8 mouse cellular contexts compared by ENCODE assay signal in the genomic region with DNA sequence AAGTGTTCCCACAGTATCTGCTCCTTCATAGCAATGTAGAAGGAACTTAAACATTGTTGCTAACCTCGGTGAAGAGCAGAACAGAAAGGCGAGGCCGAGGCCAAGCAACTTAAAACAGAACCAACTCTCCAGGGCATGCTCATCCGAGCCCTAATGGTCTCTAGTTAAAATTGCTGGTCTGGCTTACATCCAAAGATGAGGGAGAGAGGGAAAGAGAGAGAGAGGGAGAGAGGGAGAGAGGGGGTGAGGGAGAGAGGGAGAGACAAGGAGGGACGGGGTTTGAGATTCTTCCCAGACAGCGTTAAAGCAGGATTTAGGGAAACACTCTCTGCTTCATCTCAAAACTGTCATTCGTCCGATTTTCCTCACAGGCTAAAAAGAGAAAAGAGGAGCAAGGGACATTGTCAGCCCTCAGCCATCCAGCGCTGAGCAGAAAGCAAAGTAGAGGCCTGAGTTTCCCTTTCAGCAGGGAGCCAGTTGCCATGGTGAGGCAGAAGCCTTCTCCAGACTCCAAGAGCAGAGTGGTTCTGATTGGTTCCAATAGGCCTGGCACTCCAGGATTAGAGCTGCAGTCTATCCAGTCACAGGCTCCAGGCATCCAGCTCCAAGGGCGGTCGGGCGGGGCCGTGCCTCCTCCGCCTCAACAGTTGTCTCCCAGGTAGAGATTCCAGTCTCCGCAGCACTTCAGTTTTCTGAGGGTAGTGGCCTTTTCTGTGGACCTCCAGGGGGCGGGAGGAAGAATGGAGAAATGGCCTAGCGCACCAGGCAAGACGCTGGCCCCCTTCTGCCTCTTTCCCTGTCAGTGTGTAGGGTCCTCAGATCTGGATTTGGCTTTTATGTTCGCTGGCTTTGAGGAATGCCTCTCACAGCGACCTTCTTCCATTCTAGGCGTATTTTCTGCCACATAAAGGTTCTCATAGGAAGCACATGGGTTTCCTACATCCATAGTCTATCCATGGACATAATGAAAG.
DNase-seq lines count a peak whose midpoint lies in the region; ATAC-seq and TF ChIP-seq lines count a peak whose summit lies in the region.

No protein-coding gene starts in this region.

- WGBS in embryonic facial prominence, embryonic 13.5 days, result 11% methylated on average over 21 of the region's 21 CpGs
- WGBS in hindbrain, postnatal 0 days, result 5% methylated on average over 21 of the region's 21 CpGs
- WGBS in limb, embryonic 14.5 days, result 12% methylated on average over 21 of the region's 21 CpGs

- TF ChIP-seq POLR2A in limb, embryonic 14.5 days (IDR thresholded peaks at IDR 0.05; ENCODE audit: borderline replicate concordance, extremely low read depth, insufficient read depth, insufficient read length), result no peak

- no peak overlapping the region for H3K27ac ChIP-seq in embryonic facial prominence, embryonic 13.5 days
- H3K27ac ChIP-seq in hindbrain, postnatal 0 days, result peak overlapping the region; percentile 80
- no peak overlapping the region for H3K27ac ChIP-seq in limb, embryonic 14.5 days (replicated peaks; ENCODE audit: low read depth, low read length)

- no peaks in the 10 kb centered on the region for H3K9me3 ChIP-seq in embryonic facial prominence, embryonic 13.5 days
- no peaks in the 10 kb centered on the region for H3K9me3 ChIP-seq in hindbrain, postnatal 0 days (ENCODE audit: low read length)
- no peaks in the 10 kb centered on the region for H3K9me3 ChIP-seq in limb, embryonic 14.5 days (ENCODE audit: control insufficient read depth, low read length)

- ATAC-seq in embryonic facial prominence, embryonic 13.5 days (ENCODE audit: insufficient number of reproducible peaks, insufficient read depth, low FRiP score, low TSS enrichment, low read depth), result peak; percentile 87
- ATAC-seq in hindbrain, postnatal 0 days, result peak; percentile 99
- peak; percentile 93 for ATAC-seq in limb, embryonic 14.5 days (ENCODE audit: low FRiP score, low read depth)
- ATAC-seq in granulocyte monocyte progenitor cell, adult 5-6 weeks (replicated peaks; ENCODE audit: poor library complexity, severe bottlenecking), result no peak

- H3K27me3 ChIP-seq in embryonic facial prominence, embryonic 13.5 days, result no peaks in the 10 kb centered on the region
- H3K27me3 ChIP-seq in hindbrain, postnatal 0 days (ENCODE audit: insufficient read depth, low read length), result no peaks in the 10 kb centered on the region
- H3K27me3 ChIP-seq in limb, embryonic 14.5 days (ENCODE audit: control insufficient read depth, insufficient read depth, low read length), result no peaks in the 10 kb centered on the region

- H3K9ac ChIP-seq in embryonic facial prominence, embryonic 13.5 days, result 0 out of 2 replicates have a peak overlapping the region, but pooled peaks have one; percentile 27
- H3K9ac ChIP-seq in hindbrain, postnatal 0 days (replicated peaks; ENCODE audit: low read length), result peak overlapping the region; percentile 9; the same call in 1 of the 2 replicates
- no peak overlapping the region for H3K9ac ChIP-seq in limb, embryonic 14.5 days (ENCODE audit: low read depth, low read length, severe bottlenecking)

- TF ChIP-seq CTCF in hindbrain, postnatal 0 days (IDR thresholded peaks at IDR 0.05; ENCODE audit: low read depth), result peak; percentile 29; the same call in 1 of the 2 replicates

- peaks cover 16% of the 10 kb centered on the region for H3K4me1 ChIP-seq in embryonic facial prominence, embryonic 13.5 days
- H3K4me1 ChIP-seq in hindbrain, postnatal 0 days (ENCODE audit: insufficient read depth, low read length), result peaks cover 6% of the 10 kb centered on the region; the same call in 1 of the 2 replicates
- peaks cover 7% of the 10 kb centered on the region for H3K4me1 ChIP-seq in limb, embryonic 14.5 days (ENCODE audit: control insufficient read depth, insufficient read depth, low read length)

- H3K4me3 ChIP-seq in embryonic facial prominence, embryonic 13.5 days, result peak overlapping the region; percentile 18
- peak overlapping the region; percentile 6; the same call in 1 of the 2 replicates for H3K4me3 ChIP-seq in hindbrain, postnatal 0 days (ENCODE audit: low read length)
- H3K4me3 ChIP-seq in limb, embryonic 14.5 days (replicated peaks; ENCODE audit: low read length), result no peak overlapping the region

- H3K36me3 ChIP-seq in embryonic facial prominence, embryonic 13.5 days, result no peaks in the 10 kb centered on the region
- no peaks in the 10 kb centered on the region for H3K36me3 ChIP-seq in hindbrain, postnatal 0 days (ENCODE audit: insufficient read depth, low read length)
- H3K36me3 ChIP-seq in limb, embryonic 14.5 days (ENCODE audit: control insufficient read depth, insufficient read depth, low read length), result no peaks in the 10 kb centered on the region

- peak overlapping the region; percentile 52 for H3K4me2 ChIP-seq in embryonic facial prominence, embryonic 13.5 days
- H3K4me2 ChIP-seq in hindbrain, postnatal 0 days (ENCODE audit: low read depth, low read length), result peak overlapping the region; percentile 51
- H3K4me2 ChIP-seq in limb, embryonic 14.5 days (replicated peaks; ENCODE audit: low read depth, low read length, severe bottlenecking), result peak overlapping the region; percentile 18

- intact Hi-C loops in gastrocnemius, postnatal 36 days (cut with DNase I), result no loop called here

- peak; percentile 68 for DNase-seq in ovary, adult 18-20 months (ENCODE audit: low spot score)
- DNase-seq in ovary, postnatal 10 days (ENCODE audit: low spot score), result no peak
- peak; percentile 94 for DNase-seq in hindbrain, postnatal 0 days (ENCODE audit: low spot score)
- DNase-seq in limb, embryonic 14.5 days (ENCODE audit: low spot score), result peak; percentile 64
- DNase-seq in right cerebral cortex, postnatal 25 days, result peak; percentile 84
- no peak for DNase-seq in gastrocnemius, postnatal 36 days

Comparison
In these comparisons a context has a peak if more than half of its experiments do, and no peak if none do; other contexts are left out.
1. DNase-seq: peak in ovary, adult 18-20 months (single experiment), hindbrain, postnatal 0 days (single experiment), limb, embryonic 14.5 days (single experiment) and right cerebral cortex, postnatal 25 days (single experiment); none in ovary, postnatal 10 days (single experiment) and gastrocnemius, postnatal 36 days (0 of 2).
2. Peak in every context shown above with its lines, with median percentiles within 50 percentile points of each other: H3K4me2 ChIP-seq.